Mouse (Mus musculus) forebrain, postnatal 0 days (tissue): ENCODE results near the gene Htr2a. TPM values are rescaled to one million over a fixed set of nuclear protein-coding genes. Genes with fewer than 3 reads are reported as not detected.

Source experiments
- ATAC-seq: fragments of 200-750 bp; cut with Nextera tagmentation; 2 replicates; pipeline ENCODE4 v1.8.0; 2017; ENCODE audit warnings: mild to moderate bottlenecking, moderate library complexity
- DNase-seq: peaks from one replicate; pipeline ENCODE4 v3.0.0-alpha.2; 2015
- H3K27ac ChIP-seq: fragments of 300-500 bp; sonication (generic); 2 replicates; pipeline ENCODE4 v1.5.1; 2014; ENCODE audit warnings: low read depth, mild to moderate bottlenecking, antibody characterized with exemption, low read length, moderate library complexity, mixed read lengths
- H3K27me3 ChIP-seq: fragments of 300-500 bp; sonication (generic); 2 replicates; pipeline ENCODE4 v1.6.1; 2014; ENCODE audit warnings: mild to moderate bottlenecking, low read length, mixed read lengths; ENCODE audit not compliant: insufficient read depth
- H3K36me3 ChIP-seq: fragments of 300-500 bp; sonication (generic); 2 replicates; pipeline ENCODE4 v1.6.1; 2014; ENCODE audit warnings: mild to moderate bottlenecking, moderate library complexity; ENCODE audit not compliant: insufficient read depth
- H3K4me1 ChIP-seq: fragments of 300-500 bp; sonication (generic); 2 replicates; pipeline ENCODE4 v1.6.1; 2014; ENCODE audit warnings: antibody characterized with exemption; ENCODE audit not compliant: insufficient read depth
- H3K4me2 ChIP-seq: fragments of 300-500 bp; sonication (generic); 2 replicates; pipeline ENCODE4 v1.6.1; 2014; ENCODE audit warnings: low read depth, mild to moderate bottlenecking, moderate library complexity
- H3K4me3 ChIP-seq: fragments of 300-500 bp; sonication (generic); 2 replicates; pipeline ENCODE4 v1.5.1; 2014; ENCODE audit warnings: low read depth, low read length, mixed read lengths
- H3K9ac ChIP-seq: fragments of 300-500 bp; sonication (generic); 2 replicates; pipeline ENCODE4 v1.6.1; 2014; ENCODE audit warnings: mild to moderate bottlenecking
- H3K9me3 ChIP-seq: fragments of 300-500 bp; sonication (generic); 2 replicates; pipeline ENCODE4 v1.6.1; 2016; ENCODE audit warnings: low read length
- CTCF ChIP-seq: sonication (generic); IDR thresholded peaks from 2 replicates; pipeline ENCODE4 v1.5.1; 2016; ENCODE audit warnings: antibody characterized with exemption, control low read depth, low read depth
- WGBS: fragments of 180-500 bp; shearing (Covaris S2); extraction: QIAGEN DNeasy Blood & Tissue Kit; methylation state at CpG from one replicate; pipeline ENCODE4 v1.1.7; 2014; 5-methylcytosine and 5-hydroxymethylcytosine counted together
- polyA plus RNA-seq: library from polyadenylated mRNA; unstranded; fragments of >200 nt; fragmentation: Nextera tagmentation; extraction: Ambion mirVana; gene quantifications from 2 replicates; pipeline ENCODE4 v1.2.1, GENCODE M21; 2015
- total RNA-seq: library from RNA; depleted of rRNA; stranded (reverse); fragments of >200 nt; gene quantifications from 2 replicates; pipeline ENCODE4 v1.2.3, GENCODE M21; 2014; rRNA removed

The Htr2a gene
- total RNA-seq (7.1 and 7.4 TPM in 2 replicates), polyA plus RNA-seq (1.3 and 1.5 TPM in 2 replicates)

GRCm38 (mm10) chr14:74640819-74641381 is at the start of gene Htr2a:
Gene Htr2a, plus strand, starts transcription at chr14:74640840.
- Histone ChIP-seq H3K9ac (peak within 1 kb of the TSS; percentile 39), H3K9me3 (no peaks in the 10 kb centered on the region), H3K4me2 (peak within 1 kb of the TSS; percentile 54), H3K27ac (no peak within 1 kb of the TSS; the same call in 1 of the 2 replicates), H3K4me3 (peak within 1 kb of the TSS; percentile 39), H3K36me3 (no peaks in the 10 kb centered on the region), H3K4me1 (peaks cover 5% of the 10 kb centered on the region), H3K27me3 (no peaks in the 10 kb centered on the region)
- under 1% methylated on average over 20 of the region's 20 CpGs for WGBS
- TF ChIP-seq CTCF, result peak; percentile 35; the same call in 1 of the 2 replicates
- ATAC-seq, result peak; percentile 78
- peak; percentile 63 for DNase-seq

- ATAC-seq, result no peak
- no peak for TF ChIP-seq CTCF
- Histone ChIP-seq H3K36me3 (no peaks in the 10 kb centered on the region), H3K9ac (no peak overlapping the region), H3K4me2 (no peak overlapping the region), H3K4me1 (no peaks in the 10 kb centered on the region), H3K27me3 (no peaks in the 10 kb centered on the region; the same call in 1 of the 2 replicates), H3K27ac (no peak overlapping the region), H3K4me3 (no peak overlapping the region), H3K9me3 (no peaks in the 10 kb centered on the region)
- no peak for DNase-seq
- WGBS, result 78% methylated on average over 5 of the region's 5 CpGs
Observed at GRCm38 (mm10) chr14:74601333-74602087, 39.1 kb upstream of the Htr2a start.

GRCm38 (mm10) chr14:74602543-74602942 is 38.1 kb upstream of the Htr2a start:
- no peaks in the 10 kb centered on the region for H3K9me3 ChIP-seq
- ATAC-seq (no peak), DNase-seq (peak; percentile 50)
- H3K4me1 ChIP-seq, result no peaks in the 10 kb centered on the region
- no peaks in the 10 kb centered on the region for H3K36me3 ChIP-seq
- no peak overlapping the region for H3K4me2 ChIP-seq
- WGBS, result 55% methylated on average over 7 of the region's 7 CpGs
- no peak overlapping the region for H3K9ac ChIP-seq
- no peaks in the 10 kb centered on the region; the same call in 1 of the 2 replicates for H3K27me3 ChIP-seq
- peak; percentile 84 for TF ChIP-seq CTCF
- no peak overlapping the region for H3K4me3 ChIP-seq
- no peak overlapping the region for H3K27ac ChIP-seq

- Histone ChIP-seq H3K4me1 (no peaks in the 10 kb centered on the region), H3K27me3 (no peaks in the 10 kb centered on the region; the same call in 1 of the 2 replicates), H3K9me3 (no peaks in the 10 kb centered on the region), H3K27ac (no peak overlapping the region), H3K4me3 (no peak overlapping the region), H3K4me2 (no peak overlapping the region), H3K9ac (no peak overlapping the region), H3K36me3 (no peaks in the 10 kb centered on the region)
- TF ChIP-seq CTCF, result no peak
- 92% methylated on average over 7 of the region's 7 CpGs for WGBS
- ATAC-seq (no peak), DNase-seq (no peak)
Observed at GRCm38 (mm10) chr14:74603131-74603766, 37.4 kb upstream of the Htr2a start.

- Histone ChIP-seq H3K4me3 (no peak overlapping the region), H3K4me1 (no peaks in the 10 kb centered on the region), H3K4me2 (no peak overlapping the region), H3K9me3 (no peaks in the 10 kb centered on the region), H3K9ac (no peak overlapping the region), H3K36me3 (no peaks in the 10 kb centered on the region), H3K27me3 (no peaks in the 10 kb centered on the region), H3K27ac (no peak overlapping the region)
- TF ChIP-seq CTCF, result no peak
- WGBS, result 89% methylated on average over 8 of the region's 8 CpGs
- no peak for DNase-seq
- ATAC-seq, result no peak
Observed at GRCm38 (mm10) chr14:74611326-74611725, 29.3 kb upstream of the Htr2a start.

GRCm38 (mm10) chr14:74618858-74619257 is 21.8 kb upstream of the Htr2a start:
- Histone ChIP-seq H3K9me3 (0 out of 2 replicates have a peak, but pooled peaks cover 3% of the 10 kb centered on the region), H3K27me3 (no peaks in the 10 kb centered on the region), H3K4me1 (no peaks in the 10 kb centered on the region), H3K9ac (no peak overlapping the region), H3K27ac (no peak overlapping the region), H3K4me3 (no peak overlapping the region), H3K4me2 (no peak overlapping the region), H3K36me3 (no peaks in the 10 kb centered on the region)
- ATAC-seq (no peak), DNase-seq (no peak)
- 67% methylated on average over 4 of the region's 4 CpGs for WGBS
- TF ChIP-seq CTCF, result peak; percentile 41

GRCm38 (mm10) chr14:74638071-74638470 is 2.6 kb upstream of the Htr2a start:
- no peak for DNase-seq
- Histone ChIP-seq H3K27me3 (no peaks in the 10 kb centered on the region), H3K27ac (no peak overlapping the region), H3K9ac (no peak overlapping the region), H3K4me1 (peaks cover 5% of the 10 kb centered on the region), H3K4me3 (no peak overlapping the region), H3K9me3 (no peaks in the 10 kb centered on the region), H3K36me3 (no peaks in the 10 kb centered on the region), H3K4me2 (no peak overlapping the region)
- WGBS, result 89% methylated on average over 4 of the region's 4 CpGs
- no peak for ATAC-seq
- 0 out of 2 replicates have a peak, but pooled peaks have one; percentile 9 for TF ChIP-seq CTCF
